Mouse (Mus musculus): ENCODE results near the gene Shisa2. TPM values are rescaled to one million over a fixed set of nuclear protein-coding genes. Genes with fewer than 3 reads are reported as not detected.
A peak's percentile ranks its signal among the peaks of the same experiment; 100 is the strongest.
"Not testable (repeated sequence)": the region's sequence is repeated elsewhere in the genome, so short reads cannot be mapped to it uniquely, and the experiment has no call there.

The Shisa2 gene
- under 1 TPM in 1 of 26 experiments, not detected in 25; 0.98 TPM for total RNA-seq (2018; cell fraction: chromatin; rRNA removed)
- not detected for total RNA-seq (2018; cell fraction: cytosol; rRNA removed)
- not detected for total RNA-seq (2018; cell fraction: nucleus; rRNA removed)
- not detected in 3 replicates for polyA plus RNA-seq (2018)

GRCm38 (mm10) chr14:59625158-59625805 is at the start of gene Shisa2:
Gene Shisa2, plus strand, starts transcription at chr14:59625308.
- no peak within 1 kb of the TSS for H3K27ac ChIP-seq
- no peaks in the 10 kb centered on the region for H3K36me3 ChIP-seq (ENCODE audit: inconsistent target)
- WGBS (ENCODE audit: missing documents) = 2% methylated on average over 62 of the region's 65 CpGs
- no peaks in the 10 kb centered on the region for H3K79me2 ChIP-seq (ENCODE audit: inconsistent target)
- no peak within 1 kb of the TSS for H3K4me3 ChIP-seq (ENCODE audit: inconsistent target)

DNA sequence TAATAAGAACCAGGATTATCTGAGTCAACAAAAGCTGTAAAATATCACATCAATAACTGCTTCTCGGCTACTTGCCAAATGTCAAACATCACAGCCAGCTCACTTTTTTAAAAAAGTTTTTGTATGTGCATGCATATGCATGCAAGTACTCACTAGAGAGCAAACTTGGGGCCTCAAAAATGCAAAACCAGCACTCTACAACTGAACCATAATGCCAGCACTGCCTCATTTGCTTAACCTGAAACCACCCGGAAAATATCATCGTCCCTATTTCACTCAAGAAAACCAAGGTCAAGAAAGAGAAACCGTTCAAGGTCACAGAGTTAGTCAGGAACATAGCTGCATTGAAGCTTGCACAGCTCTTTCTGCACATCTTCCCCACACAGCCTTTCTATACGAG is 48.7 kb upstream of the Shisa2 start:
- H3K4me3 ChIP-seq (ENCODE audit: inconsistent target) = no peak overlapping the region
- WGBS (ENCODE audit: missing documents) = 98% methylated on average over 5 of the region's 5 CpGs
- no peak overlapping the region for H3K27ac ChIP-seq
- H3K36me3 ChIP-seq (ENCODE audit: inconsistent target) = peaks cover 34% of the 10 kb centered on the region
- H3K79me2 ChIP-seq (ENCODE audit: inconsistent target) = no peaks in the 10 kb centered on the region

DNA sequence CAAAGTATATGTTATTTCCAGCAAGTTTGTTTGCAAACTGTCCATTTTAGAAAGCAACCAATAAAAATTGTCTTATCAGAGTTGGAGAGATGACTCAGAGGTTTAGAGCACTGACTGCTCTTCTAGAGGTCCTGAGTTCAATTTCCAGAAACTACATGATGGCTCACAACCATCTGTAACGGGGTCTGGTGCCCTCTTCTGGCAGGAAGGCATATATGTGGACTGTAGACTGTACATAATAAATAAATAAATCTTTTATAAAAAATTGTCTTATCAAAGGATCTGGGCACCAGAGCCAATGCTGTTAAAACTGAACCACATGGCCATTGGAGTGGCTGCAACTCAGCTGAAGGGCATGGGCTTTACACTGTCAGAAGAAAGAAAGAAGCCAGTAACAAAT is 34.5 kb upstream of the Shisa2 start:
- Histone ChIP-seq H3K79me2 (ENCODE audit: inconsistent target) (peaks cover 15% of the 10 kb centered on the region), H3K4me3 (ENCODE audit: inconsistent target) (no peak overlapping the region), H3K27ac (no peak overlapping the region), H3K36me3 (ENCODE audit: inconsistent target) (peaks cover 51% of the 10 kb centered on the region)
- WGBS (ENCODE audit: missing documents) = 92% methylated on average over 1 of the region's 1 CpGs

- 54% methylated on average over 8 of the region's 8 CpGs for WGBS (ENCODE audit: missing documents)
- H3K79me2 ChIP-seq (ENCODE audit: inconsistent target) = peaks cover 28% of the 10 kb centered on the region
- H3K4me3 ChIP-seq (ENCODE audit: inconsistent target) = no peak overlapping the region
- peaks cover 39% of the 10 kb centered on the region for H3K36me3 ChIP-seq (ENCODE audit: inconsistent target)
- H3K27ac ChIP-seq = no peak overlapping the region
Measured at GRCm38 (mm10) chr14:59591901-59592300, 33.2 kb upstream of the Shisa2 start.

GRCm38 (mm10) chr14:59592593-59592992 is 32.5 kb upstream of the Shisa2 start:
- H3K36me3 ChIP-seq (ENCODE audit: inconsistent target) = peaks cover 32% of the 10 kb centered on the region
- H3K27ac ChIP-seq = no peak overlapping the region
- H3K79me2 ChIP-seq (ENCODE audit: inconsistent target) = peaks cover 35% of the 10 kb centered on the region
- no peak overlapping the region for H3K4me3 ChIP-seq (ENCODE audit: inconsistent target)
- 96% methylated on average over 3 of the region's 3 CpGs for WGBS (ENCODE audit: missing documents)

GRCm38 (mm10) chr14:59594988-59595387 is 30.1 kb upstream of the Shisa2 start:
- Histone ChIP-seq H3K79me2 (ENCODE audit: inconsistent target) (peaks cover 36% of the 10 kb centered on the region), H3K36me3 (ENCODE audit: inconsistent target) (0 out of 2 replicates have a peak, but pooled peaks cover 11% of the 10 kb centered on the region), H3K27ac (no peak overlapping the region), H3K4me3 (ENCODE audit: inconsistent target) (no peak overlapping the region)
- 100% methylated on average over 3 of the region's 3 CpGs for WGBS (ENCODE audit: missing documents)

- Histone ChIP-seq H3K27ac (peak within 1 kb of the TSS; percentile 57), H3K79me2 (ENCODE audit: inconsistent target) (peaks cover 36% of the 10 kb centered on the region), H3K36me3 (ENCODE audit: inconsistent target) (no peaks in the 10 kb centered on the region), H3K4me3 (ENCODE audit: inconsistent target) (peak within 1 kb of the TSS; percentile 72)
- WGBS (ENCODE audit: missing documents) = under 1% methylated on average over 45 of the region's 48 CpGs
Measured at GRCm38 (mm10) chr14:59597398-59598259, 27.5 kb upstream of the Shisa2 start, which contains the start of gene Cdadc1. Gene Cdadc1, minus strand, starts transcription at chr14:59597959.

GRCm38 (mm10) chr14:59598260-59598627 is 26.9 kb upstream of the Shisa2 start:
- Histone ChIP-seq H3K36me3 (ENCODE audit: inconsistent target) (no peaks in the 10 kb centered on the region), H3K4me3 (ENCODE audit: inconsistent target) (peak overlapping the region; percentile 72), H3K27ac (peak overlapping the region; percentile 57), H3K79me2 (ENCODE audit: inconsistent target) (peaks cover 36% of the 10 kb centered on the region)
- under 1% methylated on average over 8 of the region's 8 CpGs for WGBS (ENCODE audit: missing documents)

DNA sequence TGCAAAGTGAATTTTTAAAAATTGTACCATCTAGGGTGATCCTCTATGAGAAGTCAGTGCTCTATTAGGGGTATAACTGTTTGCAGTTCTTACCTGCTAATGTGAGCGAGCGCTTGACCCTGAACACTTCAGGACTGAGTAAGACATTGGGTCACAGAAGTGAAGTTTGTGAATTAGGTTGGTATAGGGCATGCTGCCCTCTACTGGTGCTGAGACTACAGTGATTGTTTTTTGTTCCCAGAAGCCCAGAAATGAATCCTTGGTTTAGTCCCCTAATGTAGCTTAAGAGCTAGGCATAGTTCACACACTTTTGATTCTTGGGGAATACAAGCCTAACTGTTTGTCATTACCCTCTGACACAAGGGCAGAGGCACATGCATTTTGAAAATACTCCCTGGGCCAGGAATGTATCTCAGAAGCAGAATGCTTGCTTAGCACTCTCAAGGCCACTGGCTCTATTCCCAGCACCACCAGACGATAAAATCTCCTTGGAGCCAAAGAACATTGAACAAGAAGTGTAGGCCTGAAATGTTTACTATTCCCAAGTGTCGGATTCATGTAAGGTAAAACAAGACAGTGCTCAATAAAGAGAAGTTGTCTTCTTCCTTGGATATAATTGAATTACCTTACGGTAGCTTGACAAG is 21.0 kb upstream of the Shisa2 start:
- H3K4me3 ChIP-seq (ENCODE audit: inconsistent target) = no peak overlapping the region
- no peaks in the 10 kb centered on the region for H3K36me3 ChIP-seq (ENCODE audit: inconsistent target)
- 61% methylated on average over 5 of the region's 5 CpGs for WGBS (ENCODE audit: missing documents)
- H3K27ac ChIP-seq = no peak overlapping the region
- no peaks in the 10 kb centered on the region for H3K79me2 ChIP-seq (ENCODE audit: inconsistent target)

DNA sequence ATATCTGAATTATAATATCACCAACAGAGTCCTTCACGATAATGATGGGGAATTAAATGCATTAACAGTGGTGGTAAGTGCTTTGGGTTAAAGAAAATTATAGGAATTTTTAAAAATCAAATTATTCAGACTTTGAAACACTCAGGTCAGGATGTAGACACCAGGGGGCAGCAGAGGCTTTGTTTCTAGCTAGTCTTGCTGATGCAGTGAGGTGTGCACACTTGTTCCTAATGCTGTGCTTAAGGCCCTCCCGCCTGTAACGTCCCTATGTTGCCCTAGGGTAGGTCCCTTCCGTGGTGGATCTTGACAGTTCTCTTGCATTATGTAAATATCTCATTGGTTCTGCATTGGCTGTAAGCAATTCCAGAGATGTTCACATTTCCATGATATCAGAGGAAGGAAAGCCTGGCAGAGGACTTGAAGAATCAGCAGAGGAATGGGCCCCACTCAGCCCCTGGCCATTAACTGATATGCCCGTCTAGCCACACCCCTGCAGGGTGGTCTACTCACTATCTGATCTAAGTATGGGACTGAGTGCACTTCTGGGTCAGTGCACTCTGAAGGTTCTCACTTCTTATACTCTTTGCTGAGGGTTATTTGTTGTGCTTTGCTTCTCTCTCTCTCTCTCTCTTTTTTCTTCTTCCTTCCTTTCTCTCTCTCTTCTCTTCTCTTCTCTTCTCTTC is 19.3 kb upstream of the Shisa2 start:
- Histone ChIP-seq H3K79me2 (ENCODE audit: inconsistent target) (no peaks in the 10 kb centered on the region), H3K4me3 (ENCODE audit: inconsistent target) (no peak overlapping the region), H3K36me3 (ENCODE audit: inconsistent target) (no peaks in the 10 kb centered on the region), H3K27ac (no peak overlapping the region)
- 21% methylated on average over 5 of the region's 5 CpGs for WGBS (ENCODE audit: missing documents)

GRCm38 (mm10) chr14:59607021-59607420 is 18.1 kb upstream of the Shisa2 start:
- Histone ChIP-seq H3K79me2 (ENCODE audit: inconsistent target) (no peaks in the 10 kb centered on the region), H3K27ac (no peak overlapping the region), H3K36me3 (ENCODE audit: inconsistent target) (no peaks in the 10 kb centered on the region), H3K4me3 (ENCODE audit: inconsistent target) (no peak overlapping the region)
- WGBS (ENCODE audit: missing documents) = 34% methylated on average over 3 of the region's 3 CpGs

DNA sequence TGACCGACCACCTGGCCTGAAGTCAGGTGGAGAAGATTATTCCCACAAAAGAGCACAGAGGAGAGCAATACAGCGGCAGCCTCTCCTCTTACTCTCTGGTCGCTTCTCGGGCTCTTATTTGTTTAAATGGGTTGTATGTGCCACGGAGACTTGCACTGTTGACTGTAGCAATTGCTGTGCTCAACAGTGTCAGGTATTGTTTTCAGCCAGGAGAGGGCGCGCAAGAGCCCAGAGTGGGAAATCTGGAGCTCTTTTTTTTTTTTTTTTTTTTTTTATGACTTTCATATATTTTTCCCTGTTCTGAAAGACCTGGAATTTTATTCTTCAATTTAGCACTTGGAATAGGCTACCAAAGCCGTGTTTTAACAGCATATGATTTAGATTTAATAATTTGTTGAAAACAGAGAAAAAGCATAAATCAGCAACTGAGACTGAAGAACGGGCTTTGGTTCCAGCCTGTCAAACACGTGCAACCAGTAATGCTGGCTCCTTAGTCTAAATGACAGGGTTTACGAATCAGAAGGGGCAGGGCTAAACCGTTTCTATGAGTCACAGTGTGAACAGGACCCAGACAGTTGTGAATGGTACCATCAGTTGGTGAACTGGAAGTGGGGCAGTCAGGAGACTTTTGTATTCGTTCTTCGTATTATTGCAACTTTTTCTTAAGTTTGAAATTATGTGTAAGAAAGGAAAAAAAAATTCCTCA is 12.0 kb upstream of the Shisa2 start:
- H3K36me3 ChIP-seq (ENCODE audit: inconsistent target) = no peaks in the 10 kb centered on the region
- no peak overlapping the region for H3K27ac ChIP-seq
- H3K79me2 ChIP-seq (ENCODE audit: inconsistent target) = no peaks in the 10 kb centered on the region
- H3K4me3 ChIP-seq (ENCODE audit: inconsistent target) = no peak overlapping the region
- 60% methylated on average over 14 of the region's 14 CpGs for WGBS (ENCODE audit: missing documents)

DNA sequence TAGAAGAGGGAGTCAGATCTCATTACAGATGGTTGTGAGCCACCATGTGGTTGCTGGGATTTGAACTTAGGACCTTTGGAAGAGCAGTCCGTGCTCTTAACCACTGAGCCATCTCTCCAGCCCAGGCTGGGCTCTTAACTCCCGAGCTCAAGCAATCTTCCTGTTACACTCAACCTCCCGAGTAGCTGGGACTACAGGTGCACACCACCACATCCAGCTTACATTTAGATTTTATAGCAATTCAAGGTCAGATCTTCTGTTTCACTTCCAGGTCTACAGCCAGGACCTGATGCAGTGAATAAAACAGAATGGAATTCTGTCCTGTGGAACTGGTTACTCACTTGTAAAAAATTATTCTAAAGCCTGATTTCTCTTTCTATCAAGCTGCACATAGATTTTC is 11.0 kb upstream of the Shisa2 start:
- not testable (repeated sequence) for H3K27ac ChIP-seq; H3K4me3 ChIP-seq (ENCODE audit: inconsistent target); H3K79me2 ChIP-seq (ENCODE audit: inconsistent target); H3K36me3 ChIP-seq (ENCODE audit: inconsistent target)
- 78% methylated on average over 3 of the region's 3 CpGs for WGBS (ENCODE audit: missing documents)

DNA sequence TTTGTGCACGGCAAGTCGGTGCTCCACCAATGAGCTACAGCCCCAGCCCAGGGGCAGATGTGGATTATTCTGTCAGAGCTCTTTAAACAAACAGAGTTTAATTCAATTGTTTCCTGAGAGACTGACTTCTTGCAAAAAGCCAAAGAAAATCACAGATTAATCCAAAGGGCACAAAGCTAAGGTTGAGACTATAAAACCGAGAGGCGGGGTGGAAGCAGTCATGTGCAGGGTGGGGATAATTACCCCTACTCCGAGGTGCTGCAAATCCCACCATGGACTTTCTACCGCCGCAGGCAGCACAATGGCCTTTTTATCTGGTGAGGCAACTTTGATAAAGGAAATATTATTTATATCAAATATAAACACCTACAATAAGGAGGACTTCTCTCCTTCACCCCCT is 8.3 kb upstream of the Shisa2 start:
- Histone ChIP-seq H3K27ac (no peak overlapping the region), H3K36me3 (ENCODE audit: inconsistent target) (no peaks in the 10 kb centered on the region), H3K4me3 (ENCODE audit: inconsistent target) (no peak overlapping the region), H3K79me2 (ENCODE audit: inconsistent target) (no peaks in the 10 kb centered on the region)
- WGBS (ENCODE audit: missing documents) = 94% methylated on average over 7 of the region's 7 CpGs
